ENCODE assay signal across 14 mouse cellular contexts in the genomic region with DNA sequence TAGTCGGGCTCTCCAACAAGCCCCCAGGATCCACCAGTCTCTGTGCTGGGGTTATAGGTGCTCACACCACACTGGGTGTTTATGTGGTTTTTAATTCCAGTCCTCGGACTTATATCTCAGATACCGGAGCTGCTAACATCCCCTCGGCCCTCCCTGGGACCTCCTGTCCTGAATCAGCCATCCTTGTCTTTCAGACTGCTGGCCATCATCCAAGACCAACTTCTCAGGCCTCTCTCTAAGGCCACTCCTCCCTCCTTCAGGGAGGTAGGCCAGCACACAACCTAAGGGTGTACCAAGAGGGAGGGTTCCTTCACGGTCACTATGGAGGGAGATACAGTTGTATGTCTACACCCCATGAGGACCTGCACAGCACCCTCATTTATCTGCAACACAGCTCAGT.
"Had no signal": no experiment of that assay in that cellular context is flagged by ENCODE, and none has a peak within 500 bp of the region (broad histone marks: within the 10 kb centered on the region; RNA-seq: fewer than 3 reads in every experiment).

No protein-coding gene starts in this region.

- H3K4me3 ChIP-seq: hindbrain, embryonic 15.5 days; limb, embryonic 13.5 days; liver, embryonic 15.5 days; midbrain, embryonic 12.5 days; neural tube, embryonic 13.5 days; stomach, embryonic 15.5 days had no signal

- H3K9ac ChIP-seq: hindbrain, embryonic 15.5 days; limb, embryonic 13.5 days; liver, embryonic 15.5 days; midbrain, embryonic 12.5 days; neural tube, embryonic 13.5 days; stomach, embryonic 15.5 days had no signal

- H3K4me1 ChIP-seq: liver, embryonic 15.5 days had no signal

- H3K27ac ChIP-seq: hindbrain, embryonic 15.5 days; limb, embryonic 13.5 days; liver, embryonic 15.5 days; midbrain, embryonic 12.5 days; neural tube, embryonic 13.5 days; stomach, embryonic 15.5 days had no signal

- H3K4me2 ChIP-seq: hindbrain, embryonic 15.5 days; limb, embryonic 13.5 days; liver, embryonic 11.5 days; liver, embryonic 15.5 days; midbrain, embryonic 12.5 days; neural tube, embryonic 13.5 days; stomach, embryonic 15.5 days had no signal

- H3K36me3 ChIP-seq: hindbrain, embryonic 15.5 days; limb, embryonic 13.5 days; liver, embryonic 15.5 days; midbrain, embryonic 12.5 days; neural tube, embryonic 13.5 days; stomach, embryonic 15.5 days had no signal

- DNase-seq: kidney, adult 2 months; kidney, postnatal 25 days; retina, postnatal 1 day; right cerebral cortex, postnatal 14 days; thymus, postnatal 36 days had no signal

- ATAC-seq: intestine, embryonic 16.5 days; midbrain, embryonic 16.5 days had no signal

- H3K9me3 ChIP-seq: hindbrain, embryonic 15.5 days; limb, embryonic 13.5 days; liver, embryonic 15.5 days; midbrain, embryonic 12.5 days; neural tube, embryonic 13.5 days; stomach, embryonic 15.5 days had no signal
